Mouse (Mus musculus) kidney, adult 2 months (tissue): ENCODE measurements around the gene Wdr54. TPM values are rescaled to one million over a fixed set of nuclear protein-coding genes. Genes with fewer than 3 reads are reported as not detected.

ENCODE experiments used
- DNase-seq: peaks from one replicate; pipeline ENCODE4 v3.0.0; 2021
- H3K27ac ChIP-seq: fragments of 200-500 bp; 2 replicates; pipeline ENCODE4 v1.5.1; 2012; ENCODE audit warnings: low read depth, low read length, control low read depth, inconsistent platforms; ENCODE audit not compliant: insufficient read depth
- H3K27me3 ChIP-seq: fragments of 200-500 bp; replicated peaks from 2 replicates; pipeline ENCODE4 v1.6.1; 2012; ENCODE audit warnings: mild to moderate bottlenecking, moderate library complexity, low read length, inconsistent platforms; ENCODE audit not compliant: control insufficient read depth, insufficient read depth
- H3K36me3 ChIP-seq: fragments of 200-500 bp; 2 replicates; pipeline ENCODE4 v1.6.1; 2012; ENCODE audit warnings: mild to moderate bottlenecking, moderate library complexity, low read length, inconsistent platforms; ENCODE audit not compliant: control insufficient read depth, insufficient read depth
- H3K4me1 ChIP-seq: fragments of 200-500 bp; 2 replicates; pipeline ENCODE4 v1.6.1; 2011; ENCODE audit warnings: low read length; ENCODE audit not compliant: control insufficient read depth, insufficient read depth
- H3K4me3 ChIP-seq: fragments of 200-500 bp; 2 replicates; pipeline ENCODE4 v1.5.1; 2011; ENCODE audit warnings: mild to moderate bottlenecking, low read depth, low read length, control low read depth; ENCODE audit not compliant: insufficient read depth
- CTCF ChIP-seq: fragments of 200-500 bp; conservative IDR thresholded peaks from 2 replicates; pipeline ENCODE4 v1.5.1; 2011; ENCODE audit warnings: low read depth, mild to moderate bottlenecking, control low read depth, low read length, moderate library complexity, mixed read lengths; ENCODE audit not compliant: insufficient read depth, insufficient read length
- POLR2A ChIP-seq: fragments of 200-500 bp; IDR thresholded peaks from one replicate; pipeline ENCODE4 v1.6.1; 2011; ENCODE audit warnings: low read depth, low read length, control low read depth
- WGBS: fragments of 180-500 bp; shearing (Covaris S2); methylation state at CpG from one replicate; pipeline ENCODE4 v1.1.7; 2018; 5-methylcytosine and 5-hydroxymethylcytosine counted together
- polyA plus RNA-seq: library from polyadenylated mRNA; depleted of rRNA; stranded (reverse); fragments of >200 nt; gene quantifications from 2 replicates; pipeline ENCODE4 v1.2.3, GENCODE M21; 2012

Wdr54 gene
- polyA plus RNA-seq, 1 experiment = 4.7 TPM

- Histone ChIP-seq H3K4me1 (no peaks in the 10 kb centered on the region), H3K36me3 (no peaks in the 10 kb centered on the region), H3K27ac (no peak overlapping the region), H3K27me3 (no peaks in the 10 kb centered on the region), H3K4me3 (peak overlapping the region; percentile 68)
- 13% methylated on average over 23 of the region's 23 CpGs for WGBS
- TF ChIP-seq POLR2A = no peak
- no peak for TF ChIP-seq CTCF
- DNase-seq = no peak
Observed at GRCm38 (mm10) chr6:83155552-83156238, 502 bp downstream of the Wdr54 start.

DNA sequence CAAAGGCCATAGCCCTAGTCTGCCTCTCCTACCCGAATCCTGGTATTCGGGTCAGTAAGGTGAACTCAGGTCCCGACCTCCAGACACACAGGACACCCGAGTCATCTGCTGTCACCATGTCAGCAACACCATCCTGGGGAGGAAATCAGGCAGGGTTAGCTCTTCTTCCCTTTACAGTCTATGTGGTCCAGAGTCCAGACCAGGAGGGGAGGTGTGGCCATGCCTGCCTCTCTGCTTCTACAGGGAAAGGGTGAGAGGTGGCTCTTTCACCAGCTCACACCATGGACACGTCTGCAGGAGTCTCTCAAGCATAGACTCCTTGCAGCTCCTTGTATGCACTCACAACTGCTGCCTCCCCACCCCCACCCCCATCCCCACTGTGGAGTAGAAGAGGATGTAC is 2.7 kb downstream of the Wdr54 start:
- no peaks in the 10 kb centered on the region for H3K36me3 ChIP-seq
- no peak overlapping the region for H3K27ac ChIP-seq
- no peaks in the 10 kb centered on the region for H3K27me3 ChIP-seq
- WGBS = 59% methylated on average over 5 of the region's 5 CpGs
- no peaks in the 10 kb centered on the region for H3K4me1 ChIP-seq
- no peak for DNase-seq
- TF ChIP-seq POLR2A (no peak), CTCF (no peak)
- no peak overlapping the region for H3K4me3 ChIP-seq

- TF ChIP-seq POLR2A (no peak), CTCF (no peak)
- no peaks in the 10 kb centered on the region for H3K27me3 ChIP-seq
- no peak overlapping the region for H3K27ac ChIP-seq
- no peaks in the 10 kb centered on the region for H3K36me3 ChIP-seq
- H3K4me1 ChIP-seq = no peaks in the 10 kb centered on the region
- no peak overlapping the region for H3K4me3 ChIP-seq
- 79% methylated on average over 12 of the region's 12 CpGs for WGBS
- no peak for DNase-seq
Observed at GRCm38 (mm10) chr6:83153038-83153437, 3.2 kb downstream of the Wdr54 start.

- Histone ChIP-seq H3K4me3 (no peak overlapping the region), H3K27ac (no peak overlapping the region), H3K4me1 (no peaks in the 10 kb centered on the region), H3K27me3 (no peaks in the 10 kb centered on the region), H3K36me3 (no peaks in the 10 kb centered on the region)
- no peak for DNase-seq
- 65% methylated on average over 8 of the region's 8 CpGs for WGBS
- TF ChIP-seq CTCF (no peak), POLR2A (no peak)
Observed at GRCm38 (mm10) chr6:83151721-83152120, 4.5 kb downstream of the Wdr54 start.

DNA sequence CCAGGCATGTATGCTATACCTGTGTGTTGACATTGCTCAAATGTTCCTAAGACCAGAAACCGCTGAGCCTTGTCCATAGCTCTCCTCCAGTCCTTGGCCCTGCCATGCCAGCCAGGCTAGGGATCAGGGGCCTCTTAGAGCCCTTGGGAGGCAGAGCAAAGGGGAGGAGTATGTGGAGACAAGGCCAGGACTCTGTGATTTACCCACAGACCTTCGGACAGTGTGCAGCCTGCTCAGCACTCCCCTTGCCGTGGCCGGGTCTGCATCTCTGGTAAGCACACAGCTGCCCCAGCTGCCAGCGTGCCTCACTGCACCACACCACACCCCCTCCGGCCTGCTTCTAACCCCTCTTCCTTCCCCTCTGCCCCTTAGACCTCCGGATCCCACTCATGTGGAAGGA is 8.9 kb downstream of the Wdr54 start:
- Histone ChIP-seq H3K36me3 (no peaks in the 10 kb centered on the region), H3K4me3 (no peak overlapping the region), H3K4me1 (no peaks in the 10 kb centered on the region), H3K27me3 (no peaks in the 10 kb centered on the region), H3K27ac (no peak overlapping the region)
- DNase-seq = no peak
- TF ChIP-seq POLR2A (no peak), CTCF (no peak)
- WGBS = 54% methylated on average over 7 of the region's 7 CpGs

- 70% methylated on average over 9 of the region's 9 CpGs for WGBS
- Histone ChIP-seq H3K4me1 (no peaks in the 10 kb centered on the region), H3K27ac (no peak overlapping the region), H3K27me3 (no peaks in the 10 kb centered on the region), H3K36me3 (no peaks in the 10 kb centered on the region), H3K4me3 (no peak overlapping the region)
- TF ChIP-seq POLR2A (no peak), CTCF (no peak)
- DNase-seq = no peak
Observed at GRCm38 (mm10) chr6:83145805-83146204, 10.4 kb downstream of the Wdr54 start.

GRCm38 (mm10) chr6:83145209-83145608 is 11.0 kb downstream of the Wdr54 start:
- DNase-seq = no peak
- Histone ChIP-seq H3K4me1 (no peaks in the 10 kb centered on the region), H3K4me3 (no peak overlapping the region), H3K27me3 (no peaks in the 10 kb centered on the region), H3K36me3 (no peaks in the 10 kb centered on the region), H3K27ac (no peak overlapping the region)
- no peak for TF ChIP-seq CTCF
- TF ChIP-seq POLR2A = no peak
- WGBS = 67% methylated on average over 2 of the region's 2 CpGs
